Mouse (Mus musculus) 416B (cell line): Measurements from ENCODE around the gene Ccnk.

Experiments used
- DNase-seq: peaks from one replicate; pipeline ENCODE4 v3.0.0; 2011; ENCODE audit warnings: low read depth

Gene Ccnk

GRCm38 (mm10) chr12:108187541-108188091 is 8.2 kb downstream of the Ccnk start:
- DNase-seq: no peak

DNA sequence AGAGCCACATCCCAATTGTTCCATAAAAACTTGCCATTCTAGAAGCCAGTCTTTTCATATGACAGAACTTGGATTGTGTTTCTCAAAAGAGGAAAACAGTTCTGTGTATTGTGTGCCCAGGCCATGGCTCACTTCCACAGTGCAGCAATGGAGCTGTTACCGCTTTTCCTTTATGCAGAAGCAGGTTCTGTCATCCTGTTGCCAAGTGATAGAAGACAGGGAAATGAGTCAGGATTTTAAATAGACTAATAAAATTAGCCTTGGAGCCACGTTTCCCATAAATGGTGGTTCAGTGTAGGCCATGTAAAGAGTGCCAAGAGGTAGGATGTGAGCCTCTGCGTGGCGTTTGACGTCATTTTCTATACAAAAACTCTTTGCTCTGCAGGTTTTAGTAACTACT is 14.5 kb downstream of the Ccnk start:
- DNase-seq: no peak

GRCm38 (mm10) chr12:108195761-108196160 is 16.4 kb downstream of the Ccnk start:
- DNase-seq: no peak

- no peak for DNase-seq
Measured at GRCm38 (mm10) chr12:108198447-108198846, 19.1 kb downstream of the Ccnk start.

DNA sequence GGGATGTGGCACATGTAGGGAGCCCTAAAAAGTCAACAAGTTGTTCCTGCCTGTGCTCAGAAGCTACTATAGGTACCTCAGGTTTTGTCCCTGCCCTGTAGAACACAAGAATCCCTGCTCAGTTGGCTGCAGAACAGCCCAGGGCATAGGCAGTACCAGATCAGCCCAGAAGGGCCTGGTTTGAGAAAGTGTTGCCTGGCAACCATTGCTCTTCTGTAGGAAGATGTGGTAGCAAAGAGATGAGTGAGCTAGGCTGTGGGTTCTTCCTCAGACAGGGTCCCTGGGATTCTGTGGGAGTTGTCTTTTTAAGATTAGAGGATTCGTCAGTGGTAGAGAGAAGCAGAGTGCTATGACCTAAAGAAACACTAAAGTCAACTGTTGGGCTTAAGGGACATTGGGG is 20.7 kb downstream of the Ccnk start:
- no peak for DNase-seq

DNA sequence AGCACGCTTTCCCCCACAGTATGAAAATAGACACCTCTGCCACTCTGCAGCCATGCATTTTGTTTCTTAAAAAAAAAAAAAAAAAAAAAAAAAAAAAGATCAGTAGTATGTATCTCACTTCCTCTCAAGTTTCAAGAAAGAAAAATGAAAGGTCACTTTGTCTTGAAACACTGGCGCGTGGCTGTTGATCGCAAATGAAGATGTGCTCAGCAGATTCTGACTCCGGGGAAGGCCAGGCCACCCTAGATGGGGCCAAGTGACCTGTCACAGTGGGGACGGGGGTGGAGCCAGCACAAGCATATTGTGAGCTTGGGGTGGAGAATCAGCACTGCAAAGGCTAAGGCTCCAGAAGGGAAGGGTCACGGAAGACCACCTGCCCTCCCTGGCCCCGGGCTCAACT is 24.5 kb downstream of the Ccnk start:
- no peak for DNase-seq

GRCm38 (mm10) chr12:108204978-108205377 is 25.6 kb downstream of the Ccnk start:
- DNase-seq: no peak

DNA sequence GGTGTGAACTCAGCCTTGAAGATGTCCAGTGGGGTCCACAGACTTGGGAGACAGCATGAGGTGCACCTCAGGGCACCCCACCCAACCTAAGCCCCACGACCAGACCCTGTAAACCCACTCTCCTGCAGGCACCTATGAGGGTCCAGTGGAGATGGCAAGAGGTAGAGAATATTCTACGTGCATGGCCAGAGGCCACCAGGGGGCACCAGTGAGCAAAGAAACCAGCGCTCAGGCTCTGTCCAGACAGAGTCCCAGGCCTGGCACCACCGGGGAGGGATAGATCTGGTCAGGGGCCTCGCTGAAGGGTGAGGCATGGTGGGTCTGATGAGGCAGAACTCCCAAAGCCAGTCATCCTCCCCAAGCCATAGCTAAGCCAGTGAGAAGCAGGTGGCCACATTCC is 27.3 kb downstream of the Ccnk start:
- peak; percentile 48 for DNase-seq

GRCm38 (mm10) chr12:108208216-108208615 is 28.8 kb downstream of the Ccnk start:
- DNase-seq: peak; percentile 9

GRCm38 (mm10) chr12:108208726-108209438 is 29.5 kb downstream of the Ccnk start:
- peak; percentile 50 for DNase-seq

DNA sequence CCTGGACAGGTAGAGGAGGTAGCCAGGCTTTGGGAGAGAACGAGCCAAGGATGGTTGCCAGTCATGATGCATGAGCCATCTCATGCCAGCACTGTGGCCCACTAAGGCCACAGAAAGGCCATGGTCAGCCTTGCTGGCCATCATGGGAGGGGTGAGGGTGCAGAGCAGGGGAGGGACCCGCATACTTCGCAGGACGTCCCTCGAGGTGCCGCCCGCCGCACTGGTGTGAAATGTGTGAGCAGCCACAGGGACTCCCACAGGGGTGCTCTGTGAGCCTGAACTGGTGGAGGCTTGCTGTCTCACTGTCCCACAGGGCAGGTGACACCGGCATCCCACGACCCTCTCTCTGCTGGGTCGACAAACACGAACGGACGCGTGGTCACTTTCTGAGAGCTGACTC is 31.2 kb downstream of the Ccnk start:
- DNase-seq: no peak

- DNase-seq: no peak
Measured at GRCm38 (mm10) chr12:108212071-108212470, 32.7 kb downstream of the Ccnk start.

DNA sequence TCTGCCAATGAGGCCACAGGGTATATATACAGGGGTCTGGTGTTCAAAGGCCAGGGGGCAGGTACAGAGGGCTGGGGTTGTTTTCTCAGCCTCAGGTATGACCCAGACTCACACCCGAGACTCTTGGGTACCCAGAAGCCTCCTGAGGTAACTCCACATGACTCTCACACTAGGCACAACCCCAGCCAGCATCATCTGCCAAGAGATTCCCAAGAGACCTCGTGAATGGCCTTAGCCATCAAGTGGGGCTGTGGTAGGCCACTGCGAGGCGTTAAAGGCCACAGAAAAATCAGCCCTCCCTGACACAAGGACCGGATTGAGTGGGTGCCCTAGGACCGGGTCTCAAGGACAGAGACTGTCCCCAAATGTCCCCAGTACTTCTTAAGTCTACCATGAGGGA is 33.1 kb downstream of the Ccnk start:
- DNase-seq: no peak

DNA sequence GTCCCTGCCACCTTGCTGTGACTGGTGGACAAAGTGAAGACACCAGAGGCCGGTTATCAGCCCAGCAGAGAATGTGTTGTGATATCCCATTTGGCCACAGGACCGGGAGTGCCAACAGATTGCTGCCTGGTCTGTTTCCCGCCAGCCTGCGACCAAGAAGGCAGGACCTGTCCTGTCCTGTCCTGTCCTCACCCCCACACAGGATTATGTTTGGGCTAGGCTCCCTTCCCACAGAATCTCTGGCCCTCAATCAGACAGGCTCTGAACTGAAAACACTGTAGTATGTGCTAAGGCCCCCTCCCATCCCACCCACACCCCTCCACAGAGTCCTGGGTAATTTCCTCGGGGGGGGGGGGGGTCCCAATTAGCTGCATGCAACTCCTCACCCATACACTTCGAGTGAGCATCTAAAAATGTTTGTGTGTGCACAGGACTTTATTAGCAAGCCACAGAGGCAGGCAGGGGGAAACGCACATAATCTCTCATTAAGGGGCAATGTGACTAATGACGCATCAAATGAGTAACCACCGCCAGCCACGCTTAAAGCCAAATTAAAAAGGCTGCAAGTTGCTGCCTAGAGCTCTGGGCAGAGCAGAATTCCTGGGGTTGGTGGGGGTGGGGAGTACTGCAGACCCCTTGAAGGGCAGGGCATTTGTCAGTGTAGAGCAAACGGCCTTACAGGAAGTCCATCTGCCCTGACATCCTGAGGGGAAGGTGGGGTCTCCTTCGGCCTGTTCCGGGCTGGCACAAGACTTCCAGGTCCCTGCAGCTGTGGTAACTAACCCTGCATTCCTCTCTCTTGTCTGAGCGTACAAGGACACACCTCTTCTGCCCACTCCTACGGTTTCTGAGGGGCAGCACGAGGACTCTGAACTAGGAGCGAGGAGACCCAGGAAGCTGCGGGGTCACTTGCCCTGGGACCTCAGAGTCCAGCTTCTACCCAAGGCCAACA is 34.0 kb downstream of the Ccnk start:
- no peak for DNase-seq

DNA sequence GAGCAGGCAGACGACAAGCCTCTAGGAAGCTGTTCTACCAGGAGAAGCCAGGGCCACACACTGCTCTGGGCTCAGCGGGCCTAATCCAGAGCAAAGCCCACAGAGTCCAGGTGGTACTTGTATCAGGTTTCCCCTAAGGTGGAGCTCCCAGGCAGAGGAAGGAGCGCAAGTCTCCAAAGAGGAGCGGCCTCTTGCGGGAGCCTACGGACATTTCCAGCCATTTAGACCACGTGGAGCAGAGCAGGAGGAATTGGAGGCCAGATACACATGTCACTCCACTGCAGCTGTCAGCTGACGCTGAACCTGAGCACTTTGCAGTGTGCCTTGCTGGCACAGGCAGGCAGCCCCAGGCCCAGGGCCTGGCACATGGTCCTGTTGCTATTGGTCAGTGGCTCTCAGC is 35.7 kb downstream of the Ccnk start:
- DNase-seq: no peak

DNA sequence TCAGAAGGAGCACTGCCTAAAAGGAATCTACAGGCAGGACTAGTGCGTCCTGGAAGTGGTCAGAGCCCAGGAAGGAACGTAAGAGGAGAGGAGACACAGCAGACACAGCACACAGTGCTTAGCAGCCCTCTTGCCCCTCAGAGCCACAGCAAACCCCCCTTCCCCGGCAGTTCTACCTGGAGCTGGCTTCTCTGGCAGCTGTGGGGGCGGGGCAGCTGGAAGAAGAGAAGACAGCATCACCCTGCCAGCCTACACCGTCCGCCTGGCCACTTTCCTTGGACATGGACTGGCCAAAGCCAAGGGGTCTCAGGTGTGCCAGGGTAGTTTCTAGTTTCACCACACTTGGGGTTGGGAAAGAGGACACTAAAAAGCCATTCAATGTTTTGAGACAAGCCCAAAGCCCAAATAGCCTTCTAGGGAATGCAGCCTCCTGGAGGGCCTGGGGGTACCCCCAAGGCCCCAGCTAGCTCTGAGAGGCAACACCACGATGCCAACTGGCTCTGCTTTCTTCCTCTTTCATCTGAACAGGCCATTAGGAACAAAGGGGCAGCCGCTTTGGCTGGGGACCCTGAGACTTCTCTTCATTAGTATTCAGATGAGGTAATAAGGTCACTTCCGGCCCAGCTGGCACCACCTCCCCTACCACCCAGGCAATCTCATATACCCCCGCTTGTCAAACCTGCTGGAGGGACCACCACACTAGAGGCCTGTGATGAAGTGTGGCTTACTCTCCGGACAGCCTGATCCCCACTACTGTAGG is 37.4 kb downstream of the Ccnk start:
- no peak for DNase-seq

DNA sequence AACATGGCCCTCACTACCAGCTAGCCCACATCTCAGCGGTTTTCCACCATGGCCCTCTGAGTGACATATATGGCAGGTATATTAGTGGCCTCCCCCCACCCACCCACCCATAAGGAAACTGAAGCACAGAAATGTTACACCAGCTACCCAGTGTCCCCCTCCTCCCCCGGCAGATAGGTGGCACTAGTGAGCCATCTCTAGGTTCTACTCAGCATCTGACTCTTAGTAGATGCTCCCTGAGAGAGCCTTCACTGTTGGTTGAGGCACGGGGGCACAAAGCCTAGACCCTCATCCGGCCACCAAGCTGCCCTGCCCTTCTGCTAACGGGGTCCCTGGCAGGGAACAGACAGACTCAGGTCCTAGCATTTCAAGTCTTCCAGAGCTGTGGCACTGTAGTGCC is 38.2 kb downstream of the Ccnk start:
- peak; percentile 53 for DNase-seq

DNA sequence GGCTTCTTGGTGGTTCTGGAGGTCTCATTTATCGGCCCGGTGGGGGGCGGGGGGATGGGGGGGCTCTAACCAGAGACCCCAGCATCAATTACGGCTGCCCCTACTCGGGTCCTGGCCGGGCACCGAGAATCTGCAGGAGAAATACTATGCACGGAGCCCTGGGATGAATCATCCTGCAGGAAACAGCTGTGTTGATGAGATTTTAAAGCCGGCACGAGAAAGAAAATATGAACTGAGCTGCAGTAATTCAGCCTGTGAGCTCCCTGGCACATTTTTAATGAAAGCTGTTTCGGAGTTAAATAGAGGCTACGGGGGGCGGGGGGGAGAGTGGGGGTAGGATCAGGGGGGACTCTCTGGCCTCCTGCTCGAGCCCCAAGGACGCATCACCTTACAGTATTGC is 39.8 kb downstream of the Ccnk start:
- DNase-seq: peak; percentile 45

DNA sequence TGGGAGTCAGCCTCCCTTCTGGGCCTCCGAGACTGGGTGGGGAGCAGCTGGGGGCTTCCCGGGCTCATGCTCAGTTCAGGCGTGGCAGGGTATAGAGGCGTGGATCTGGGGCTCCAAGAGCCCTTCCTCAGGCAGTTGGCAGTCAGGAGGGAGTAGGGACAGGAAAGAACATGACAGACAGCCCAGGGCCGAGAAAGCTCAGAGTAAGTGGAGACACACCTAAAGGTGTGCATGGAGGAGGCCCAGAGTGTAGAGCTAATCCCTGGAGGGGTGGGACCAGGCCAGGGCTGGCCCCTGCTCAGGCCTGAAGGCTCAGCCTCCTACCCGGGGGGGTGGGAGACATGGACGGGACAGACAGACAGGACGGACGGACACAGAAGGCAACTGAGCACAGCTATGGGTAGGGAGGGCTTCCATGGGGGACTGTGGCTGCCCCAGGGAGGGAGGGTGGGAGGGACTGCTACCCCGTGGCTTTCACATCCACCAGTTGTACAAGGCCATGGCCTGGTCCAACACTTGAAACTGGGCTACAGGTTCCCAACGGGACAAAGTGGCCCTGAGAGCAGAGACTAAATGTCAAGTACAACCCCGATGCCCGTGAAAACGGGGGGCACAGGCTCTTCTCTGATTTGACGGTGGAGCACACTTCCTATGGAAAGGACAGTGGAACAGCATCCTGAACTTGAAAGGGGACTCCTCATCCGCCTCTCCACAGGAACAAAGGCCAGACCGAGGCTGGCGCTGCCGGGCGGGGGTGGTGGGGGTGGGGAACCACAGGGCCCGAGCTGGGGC is 40.6 kb downstream of the Ccnk start:
- DNase-seq: no peak

- no peak for DNase-seq
Measured at GRCm38 (mm10) chr12:108220621-108221020, 41.2 kb downstream of the Ccnk start.

GRCm38 (mm10) chr12:108221206-108221605 is 41.8 kb downstream of the Ccnk start:
- no peak for DNase-seq
